7 mouse cellular contexts compared by ENCODE assay signal in the genomic region with DNA sequence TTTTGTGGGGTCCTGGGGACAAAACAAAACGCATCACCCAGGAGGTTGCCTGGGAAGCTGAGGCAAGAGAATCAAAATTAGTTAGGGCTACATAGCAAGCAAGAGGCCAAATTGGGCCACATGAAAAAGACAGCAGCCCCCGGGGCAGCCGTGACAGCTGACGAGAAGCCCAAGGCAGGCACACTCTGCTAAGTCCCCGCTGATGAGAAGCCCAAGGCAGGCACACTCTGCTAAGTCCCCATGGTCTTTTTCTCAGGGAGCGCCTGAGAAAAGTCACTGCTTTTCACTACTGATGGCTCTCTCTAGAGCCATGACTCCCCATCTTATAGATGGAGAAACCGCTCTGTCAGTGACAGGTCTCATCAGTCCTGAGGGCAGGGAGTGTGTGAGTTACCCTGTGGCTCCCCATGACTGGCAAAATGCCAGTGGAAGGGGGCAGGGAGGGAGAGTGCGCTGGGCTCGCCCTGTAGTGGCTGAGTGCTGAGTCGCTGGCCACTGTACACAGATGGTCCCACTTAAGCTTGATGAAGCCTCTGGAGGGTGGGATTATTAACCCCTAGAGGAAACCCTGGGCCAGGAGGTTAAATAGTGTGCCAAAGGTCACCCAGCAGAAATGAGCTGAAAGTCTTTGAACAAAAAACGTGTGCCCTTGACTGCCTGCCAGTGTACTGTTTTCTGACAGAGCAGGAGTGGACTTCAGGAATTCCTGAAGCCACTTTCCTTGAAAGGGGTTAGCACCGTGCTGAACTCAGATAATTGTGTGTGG. TPM values are rescaled to one million over a fixed set of nuclear protein-coding genes. Genes with fewer than 3 reads are reported as not detected.
DNase-seq lines count a peak whose midpoint lies in the region; ATAC-seq lines count a peak whose summit lies in the region.

No protein-coding gene starts in this region.

- ATAC-seq in hematopoietic stem cell, adult 5-6 weeks (replicated peaks in 1 of 2; ENCODE audit: insufficient read depth in 1 of 2, low FRiP score in 2 of 2, low TSS enrichment in 1 of 2, low read depth in 1 of 2, poor library complexity in 2 of 2, severe bottlenecking in 2 of 2): 0 out of 4 replicates have a peak, but pooled peaks have one; percentile 13 to 18
- peak; percentile 57; the same call in 1 of the 2 replicates for ATAC-seq in limb, embryonic 12.5 days (ENCODE audit: insufficient number of reproducible peaks, insufficient read depth, low FRiP score, low TSS enrichment, low read depth)
- peak; percentile 82 for ATAC-seq in midbrain, embryonic 13.5 days

- 6% methylated on average over 12 of the region's 12 CpGs for WGBS in limb, embryonic 12.5 days
- WGBS in midbrain, embryonic 13.5 days: 33% methylated on average over 12 of the region's 12 CpGs

- peaks cover 34% of the 10 kb centered on the region for H3K4me1 ChIP-seq in limb, embryonic 12.5 days (replicated peaks)
- H3K4me1 ChIP-seq in midbrain, embryonic 13.5 days (replicated peaks): peaks cover 18% of the 10 kb centered on the region; the same call in 1 of the 2 replicates

- no peak overlapping the region for H3K4me3 ChIP-seq in limb, embryonic 12.5 days (replicated peaks)
- no peak overlapping the region for H3K4me3 ChIP-seq in midbrain, embryonic 13.5 days (replicated peaks)

- no peaks in the 10 kb centered on the region for H3K9me3 ChIP-seq in limb, embryonic 12.5 days
- H3K9me3 ChIP-seq in midbrain, embryonic 13.5 days: no peaks in the 10 kb centered on the region

- H3K4me2 ChIP-seq in limb, embryonic 12.5 days: no peak overlapping the region
- H3K4me2 ChIP-seq in midbrain, embryonic 13.5 days (replicated peaks): no peak overlapping the region

- no peak overlapping the region for H3K9ac ChIP-seq in limb, embryonic 12.5 days (replicated peaks)
- H3K9ac ChIP-seq in midbrain, embryonic 13.5 days (replicated peaks): no peak overlapping the region

- DNase-seq in adipocyte (ENCODE audit: low spot score): peak; percentile 20
- peak; percentile 87 for DNase-seq in embryo, embryonic 10.5 days (ENCODE audit: low spot score)
- DNase-seq in right cerebral cortex, postnatal 14 days: no peak
- DNase-seq in thymus, adult 18-20 months: no peak

- no peak overlapping the region for H3K27ac ChIP-seq in limb, embryonic 12.5 days
- H3K27ac ChIP-seq in midbrain, embryonic 13.5 days: no peak overlapping the region

- H3K36me3 ChIP-seq in limb, embryonic 12.5 days: no peaks in the 10 kb centered on the region
- H3K36me3 ChIP-seq in midbrain, embryonic 13.5 days: no peaks in the 10 kb centered on the region

- peaks cover 44% of the 10 kb centered on the region for H3K27me3 ChIP-seq in limb, embryonic 12.5 days
- no peaks in the 10 kb centered on the region for H3K27me3 ChIP-seq in midbrain, embryonic 13.5 days

RNA-seq across cellular contexts. Expression of a gene that starts 6.6 kb away (rescaled TPM):
- total RNA-seq in hematopoietic stem cell, adult 5-6 weeks (2017): not detected in 2 replicates
- not detected in 2 replicates for polyA plus RNA-seq in limb, embryonic 12.5 days (2016; fragmentation: Nextera tagmentation; extraction: Ambion mirVana)
- not detected in 2 replicates for polyA plus RNA-seq in midbrain, embryonic 13.5 days (2015; fragmentation: Nextera tagmentation; extraction: Ambion mirVana)

RNA-seq across cellular contexts. Expression of a gene that starts 25.4 kb away (rescaled TPM):
- 94.6 and 125 TPM in 2 replicates for total RNA-seq in hematopoietic stem cell, adult 5-6 weeks (2017)
- 29.6 and 31.9 TPM in 2 replicates for polyA plus RNA-seq in limb, embryonic 12.5 days (2016; fragmentation: Nextera tagmentation; extraction: Ambion mirVana)
- 23.6 and 24.7 TPM in 2 replicates for polyA plus RNA-seq in midbrain, embryonic 13.5 days (2015; fragmentation: Nextera tagmentation; extraction: Ambion mirVana)

RNA-seq across cellular contexts. Expression of a gene that starts 27.0 kb away (rescaled TPM):
- 25.4 and 27.6 TPM in 2 replicates for total RNA-seq in hematopoietic stem cell, adult 5-6 weeks (2017)
- polyA plus RNA-seq in limb, embryonic 12.5 days (2016; fragmentation: Nextera tagmentation; extraction: Ambion mirVana): 49.6 and 55.2 TPM in 2 replicates
- 32.0 and 34.5 TPM in 2 replicates for polyA plus RNA-seq in midbrain, embryonic 13.5 days (2015; fragmentation: Nextera tagmentation; extraction: Ambion mirVana)

Comparison
In these comparisons a context has a peak if more than half of its experiments do, and no peak if none do; other contexts are left out.
1. DNase-seq: peak in adipocyte (single experiment) and embryo, embryonic 10.5 days (single experiment); none in right cerebral cortex, postnatal 14 days (single experiment) and thymus, adult 18-20 months (0 of 2).
2. ATAC-seq: peak in every context shown above with its lines; median percentile 82 in midbrain, embryonic 13.5 days; 57 in limb, embryonic 12.5 days; 16 in hematopoietic stem cell, adult 5-6 weeks.